Mouse (Mus musculus): ENCODE data around the gene Cryaa. TPM values are rescaled to one million over a fixed set of nuclear protein-coding genes. Genes with fewer than 3 reads are reported as not detected.

Gene Cryaa
- total and polyA plus RNA-seq, 3 experiments: not detected

- TF ChIP-seq USF2 (IDR thresholded peaks at IDR 0.05; ENCODE audit: borderline replicate concordance in 1 of 2, insufficient read depth in 1 of 2, low read depth in 1 of 2, low read length in 2 of 2) (no peak), MAX (IDR thresholded peaks at IDR 0.05; ENCODE audit: low read length) (peak; percentile 70), POLR2A (IDR thresholded peaks at IDR 0.05; ENCODE audit: control insufficient read depth in 1 of 2, insufficient read depth in 1 of 2, low read depth in 1 of 2, low read length in 2 of 2, poor library complexity in 1 of 2) (peak; percentile 80 to 95; a peak in 3 of 4 replicates), MAZ (IDR thresholded peaks at IDR 0.05; ENCODE audit: low read depth, low read length) (no peak), ZKSCAN1 (IDR thresholded peaks at IDR 0.05; ENCODE audit: low read depth, low read length) (no peak), ZC3H11A (IDR thresholded peaks at IDR 0.05; ENCODE audit: low read depth, low read length) (no peak), MAFK (IDR thresholded peaks at IDR 0.05; ENCODE audit: borderline replicate concordance, low read depth, low read length) (no peak), RCOR1 (IDR thresholded peaks at IDR 0.05; ENCODE audit: low read depth, low read length) (no peak), GATA1 (IDR thresholded peaks at IDR 0.05; ENCODE audit: low read depth, low read length) (peak; percentile 58; the same call in 1 of the 2 replicates), JUND (IDR thresholded peaks at IDR 0.05; ENCODE audit: low read depth, low read length) (no peak), KAT2A (conservative IDR thresholded peaks at IDR 0.05; ENCODE audit: low read depth, low read length) (no peak; the same call in 1 of the 2 replicates), POLR2AphosphoS5 (IDR thresholded peaks at IDR 0.05; ENCODE audit: borderline replicate concordance, low read depth, low read length) (no peak), USF1 (IDR thresholded peaks at IDR 0.05; ENCODE audit: low read depth, low read length) (no peak), MYC (IDR thresholded peaks at IDR 0.05; ENCODE audit: low read depth, low read length) (peak; percentile 58; the same call in 1 of the 2 replicates), MXI1 (IDR thresholded peaks at IDR 0.05; ENCODE audit: low read depth, low read length) (peak; percentile 77), UBTF (IDR thresholded peaks at IDR 0.05; ENCODE audit: borderline replicate concordance, insufficient read depth, low read depth, low read length) (no peak), TAL1 (IDR thresholded peaks at IDR 0.05; ENCODE audit: low read length) (peak; percentile 36; the same call in 1 of the 2 replicates), NRF1 (IDR thresholded peaks at IDR 0.05; ENCODE audit: insufficient read depth, low read depth, low read length, poor library complexity, severe bottlenecking) (peak; percentile 90), HCFC1 (IDR thresholded peaks at IDR 0.05; ENCODE audit: low read depth, low read length) (peak; percentile 87), SMC3 (IDR thresholded peaks at IDR 0.05; ENCODE audit: low read depth, low read length) (no peak), EP300 (IDR thresholded peaks at IDR 0.05; ENCODE audit: low read depth in 1 of 2, low read length in 2 of 2) (no peak)
Observed at GRCm38 (mm10) chr17:31658468-31659185, 19.0 kb upstream of the Cryaa start, which contains the start of gene U2af1 (continued).

- Histone ChIP-seq H3K9me3 (replicated peaks; ENCODE audit: insufficient read depth, low read length) (no peaks in the 10 kb centered on the region), H3K27me3 (ENCODE audit: control insufficient read depth in 1 of 2, insufficient read depth in 2 of 2, low read length in 2 of 2) (0 out of 4 replicates have a peak, but pooled peaks cover 0 to 2% of the 10 kb centered on the region in 2 experiments), H3K4me1 (ENCODE audit: control insufficient read depth in 1 of 2, insufficient read depth in 2 of 2, low read length in 2 of 2) (peaks cover 0 to 7% of the 10 kb centered on the region in 2 experiments; a peak in 3 of 4 replicates), H3K27ac (ENCODE audit: control insufficient read depth, low read depth, low read length) (no peak overlapping the region), H3K4me3 (ENCODE audit: control insufficient read depth in 1 of 2, insufficient read depth in 1 of 2, low read depth in 2 of 2, low read length in 2 of 2) (no peak overlapping the region), H3K9ac (ENCODE audit: control insufficient read depth, low read depth, low read length, poor library complexity, severe bottlenecking) (no peak overlapping the region), H3K79me2 (ENCODE audit: control insufficient read depth, insufficient read depth, low read length, poor library complexity) (peaks cover 26% of the 10 kb centered on the region), H3K36me3 (ENCODE audit: control insufficient read depth in 1 of 2, insufficient read depth in 2 of 2, low read length in 2 of 2) (peaks cover 5 to 13% of the 10 kb centered on the region in 2 experiments)
- TF ChIP-seq CHD1 (IDR thresholded peaks at IDR 0.05; ENCODE audit: low read depth, low read length) (no peak), NELFE (IDR thresholded peaks at IDR 0.05; ENCODE audit: low read depth, low read length) (no peak), MYC (IDR thresholded peaks at IDR 0.05; ENCODE audit: low read depth, low read length) (no peak), RCOR1 (IDR thresholded peaks at IDR 0.05; ENCODE audit: low read depth, low read length) (no peak), MAX (IDR thresholded peaks at IDR 0.05; ENCODE audit: low read length) (no peak), MXI1 (IDR thresholded peaks at IDR 0.05; ENCODE audit: low read depth, low read length) (no peak), KAT2A (conservative IDR thresholded peaks at IDR 0.05; ENCODE audit: low read depth, low read length) (no peak), MAZ (IDR thresholded peaks at IDR 0.05; ENCODE audit: low read depth, low read length) (no peak), ZNF384 (IDR thresholded peaks at IDR 0.05; ENCODE audit: low read depth, low read length) (no peak), POLR2A (IDR thresholded peaks at IDR 0.05; ENCODE audit: control insufficient read depth in 1 of 2, insufficient read depth in 1 of 2, low read depth in 1 of 2, low read length in 2 of 2, poor library complexity in 1 of 2) (no peak), TAL1 (IDR thresholded peaks at IDR 0.05; ENCODE audit: low read length) (no peak)
- no peak for DNase-seq (ENCODE audit: low read depth, low spot score)
Observed at GRCm38 (mm10) chr17:31660661-31661250, 16.9 kb upstream of the Cryaa start.
